Mouse (Mus musculus): ENCODE measurements around the gene Nf1.

Gene Nf1

GRCm38 (mm10) chr11:79527739-79528384 is 188.4 kb downstream of the Nf1 start:
- DNase-seq (ENCODE audit: low spot score) = no peak

DNA sequence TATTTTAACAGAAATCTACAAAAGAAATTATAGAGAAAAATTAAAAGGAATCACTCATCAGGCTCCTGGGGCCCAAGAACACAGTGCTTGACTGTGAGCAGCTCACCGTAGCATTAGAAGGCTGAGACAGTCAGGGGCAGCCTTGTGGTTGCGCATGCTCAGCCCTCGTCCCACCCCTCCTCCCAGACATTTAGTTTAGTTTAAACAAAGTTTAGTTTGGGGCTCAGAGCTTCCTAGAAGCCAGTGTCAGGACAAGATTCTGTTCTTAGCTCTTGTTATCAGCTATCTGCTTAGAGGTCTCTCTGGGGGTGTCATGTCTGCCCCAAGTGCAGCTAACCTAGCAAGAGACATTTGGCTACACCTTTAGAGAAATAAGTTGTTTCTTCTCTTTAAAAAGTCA is 189.1 kb downstream of the Nf1 start:
- no peak for DNase-seq (ENCODE audit: low spot score)

GRCm38 (mm10) chr11:79529226-79529625 is 189.7 kb downstream of the Nf1 start:
- no peak for DNase-seq (ENCODE audit: low spot score)

- no peak for DNase-seq (ENCODE audit: low spot score)
Measured at GRCm38 (mm10) chr11:79529736-79530135, 190.2 kb downstream of the Nf1 start.

GRCm38 (mm10) chr11:79530333-79530761 is 190.9 kb downstream of the Nf1 start, which contains the start of the genes Evi2 and Evi2a:
TSS of gene Evi2 (minus strand) at chr11:79530589.
TSS of gene Evi2a (minus strand) at chr11:79530609.
- peak; percentile 59 for DNase-seq (ENCODE audit: low spot score)

GRCm38 (mm10) chr11:79530774-79531173 is 191.3 kb downstream of the Nf1 start:
- no peak for DNase-seq (ENCODE audit: low spot score)

DNA sequence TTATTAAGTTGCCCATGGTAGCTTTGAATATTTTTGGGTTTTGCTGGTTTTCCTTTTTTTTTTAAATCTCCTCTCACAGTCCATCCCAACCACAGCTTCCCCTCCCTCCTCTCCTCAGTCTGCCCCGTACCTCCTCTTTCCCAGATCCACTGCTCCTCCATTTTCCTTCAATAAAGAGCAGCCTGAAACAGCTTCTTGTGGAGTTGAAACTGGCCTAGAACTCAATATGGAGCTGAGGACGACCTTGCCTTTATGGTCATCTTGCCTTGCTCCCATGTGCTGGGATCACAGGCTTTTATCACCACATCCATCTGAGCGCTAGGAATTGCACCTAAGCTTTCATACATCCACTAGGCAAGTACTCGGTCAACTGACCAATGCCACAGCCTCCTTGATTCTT is 192.0 kb downstream of the Nf1 start:
- DNase-seq (ENCODE audit: low spot score) = no peak

GRCm38 (mm10) chr11:79533311-79533710 is 193.8 kb downstream of the Nf1 start:
- no peak for DNase-seq (ENCODE audit: low spot score)

DNA sequence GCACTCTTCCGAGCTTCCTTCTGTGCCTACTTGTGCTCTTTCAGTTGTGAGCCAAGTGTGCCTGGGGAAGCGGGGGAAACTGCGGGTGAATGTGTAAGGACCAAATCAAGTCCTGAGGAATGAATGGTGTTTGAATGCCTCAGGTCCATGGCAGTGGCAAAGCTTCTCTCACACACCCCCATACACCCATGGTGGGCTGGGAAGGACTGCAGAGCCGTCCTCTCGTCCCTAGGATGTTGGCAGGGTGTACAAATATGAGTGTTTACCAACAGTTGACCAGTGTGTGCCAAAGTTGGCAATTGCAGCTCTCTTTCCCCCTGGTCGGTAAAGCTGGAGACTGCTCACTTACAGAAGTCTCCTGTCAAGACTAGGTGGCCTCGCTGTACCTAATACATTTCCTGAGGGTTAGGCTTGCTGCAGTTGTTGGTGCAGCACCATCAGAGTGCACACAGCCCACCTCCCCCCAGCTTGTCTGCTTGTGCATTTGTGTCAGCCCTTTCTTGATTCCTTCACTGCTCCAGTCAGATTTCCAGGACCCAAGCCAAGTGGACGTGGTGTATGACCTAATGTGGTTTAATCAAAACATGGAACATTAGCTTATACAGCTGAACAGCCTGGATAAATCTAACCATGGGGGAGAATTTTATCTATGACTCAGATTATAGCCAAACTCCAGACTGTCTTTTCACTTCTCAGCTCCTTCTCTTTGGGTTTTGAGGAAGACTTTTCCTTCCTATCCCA is 194.6 kb downstream of the Nf1 start:
- no peak for DNase-seq (ENCODE audit: low spot score)

DNA sequence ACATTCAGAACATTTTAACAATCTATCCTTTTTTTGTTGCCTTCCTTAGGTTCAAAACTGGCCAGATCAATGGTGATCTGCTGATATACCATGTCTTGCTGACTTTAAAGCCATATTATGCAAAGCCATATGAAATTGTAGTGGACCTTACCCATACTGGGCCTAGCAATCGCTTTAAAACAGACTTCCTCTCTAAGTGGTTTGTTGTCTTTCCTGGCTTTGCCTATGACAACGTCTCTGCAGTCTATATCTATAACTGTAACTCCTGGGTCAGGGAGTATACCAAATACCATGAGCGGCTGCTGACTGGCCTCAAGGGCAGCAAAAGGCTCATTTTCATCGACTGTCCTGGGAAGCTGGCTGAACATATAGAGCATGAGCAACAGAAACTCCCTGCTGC is 196.1 kb downstream of the Nf1 start:
- DNase-seq (ENCODE audit: low spot score) = no peak

- DNase-seq (ENCODE audit: low spot score) = no peak
Measured at GRCm38 (mm10) chr11:79536293-79536692, 196.8 kb downstream of the Nf1 start.

- DNase-seq (ENCODE audit: low spot score) = no peak
Measured at GRCm38 (mm10) chr11:79552622-79553021, 213.1 kb downstream of the Nf1 start.

DNA sequence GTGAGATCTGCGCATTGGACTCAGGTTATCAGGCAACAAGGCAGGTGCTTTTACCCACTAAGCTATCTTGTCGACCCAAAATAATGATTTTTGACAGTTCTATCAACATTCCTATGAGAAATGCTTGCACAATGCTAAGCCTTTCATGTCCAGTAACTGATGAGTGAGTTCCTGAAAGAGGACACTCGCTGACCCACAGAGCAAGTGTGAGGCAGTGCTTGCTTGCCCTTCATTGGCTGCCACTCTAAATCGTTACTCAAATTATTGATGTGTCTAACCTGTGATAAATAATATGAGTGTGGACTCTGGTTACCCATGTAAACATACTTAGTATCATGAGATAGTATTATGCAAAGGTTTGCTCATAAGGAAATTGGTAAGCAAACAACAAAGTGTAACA is 221.0 kb downstream of the Nf1 start:
- DNase-seq (ENCODE audit: low spot score) = no peak

GRCm38 (mm10) chr11:79563493-79563892 is 224.0 kb downstream of the Nf1 start:
- no peak for DNase-seq (ENCODE audit: low spot score)

GRCm38 (mm10) chr11:79566947-79567346 is 227.5 kb downstream of the Nf1 start:
- no peak for DNase-seq (ENCODE audit: low spot score)

GRCm38 (mm10) chr11:79568197-79568911 is 228.9 kb downstream of the Nf1 start:
- no peak for DNase-seq (ENCODE audit: low spot score)

- no peak for DNase-seq (ENCODE audit: low spot score)
Measured at GRCm38 (mm10) chr11:79570319-79570718, 230.8 kb downstream of the Nf1 start.

DNA sequence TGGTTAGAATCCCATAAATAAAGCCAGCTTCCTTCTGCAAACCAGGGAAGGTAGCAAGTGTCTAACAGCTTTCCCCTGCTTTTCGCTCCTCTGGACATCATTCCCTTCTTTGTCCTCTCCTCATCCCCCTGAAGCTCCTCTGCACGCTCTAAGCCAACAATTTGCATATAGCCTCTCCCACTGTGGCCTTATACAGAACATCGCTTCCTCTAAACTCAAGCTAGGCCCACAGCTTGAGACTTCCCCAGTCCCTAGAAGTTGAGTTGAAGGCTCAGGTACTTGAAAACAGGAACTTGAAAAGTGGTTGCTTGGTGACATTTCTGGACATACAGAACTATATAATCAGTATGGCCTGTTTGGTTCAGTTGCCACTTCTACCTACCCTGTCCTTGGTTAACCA is 234.3 kb downstream of the Nf1 start:
- no peak for DNase-seq (ENCODE audit: low spot score)

- no peak for DNase-seq (ENCODE audit: low spot score)
Measured at GRCm38 (mm10) chr11:79575383-79576073, 236.0 kb downstream of the Nf1 start.

DNA sequence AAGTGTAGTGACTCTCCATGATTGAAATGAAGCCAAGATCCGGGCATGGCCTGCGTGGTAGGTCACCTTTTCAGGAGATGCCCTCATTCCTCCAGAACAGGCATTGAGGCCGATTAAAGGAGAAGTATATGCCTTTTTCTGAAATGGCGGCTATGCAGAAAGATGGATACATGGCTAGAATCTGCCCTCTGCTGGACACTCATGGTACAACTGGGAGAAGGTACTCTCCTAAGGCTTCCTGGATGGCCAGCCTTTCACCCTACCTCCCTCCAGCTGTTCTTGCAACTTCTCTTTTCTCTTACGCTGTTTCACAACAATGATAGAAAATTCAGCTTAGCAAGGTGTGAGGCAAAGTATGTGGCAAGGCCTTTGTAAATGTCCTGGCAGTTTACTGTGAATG is 238.2 kb downstream of the Nf1 start:
- peak; percentile 77 for DNase-seq (ENCODE audit: low spot score)

DNA sequence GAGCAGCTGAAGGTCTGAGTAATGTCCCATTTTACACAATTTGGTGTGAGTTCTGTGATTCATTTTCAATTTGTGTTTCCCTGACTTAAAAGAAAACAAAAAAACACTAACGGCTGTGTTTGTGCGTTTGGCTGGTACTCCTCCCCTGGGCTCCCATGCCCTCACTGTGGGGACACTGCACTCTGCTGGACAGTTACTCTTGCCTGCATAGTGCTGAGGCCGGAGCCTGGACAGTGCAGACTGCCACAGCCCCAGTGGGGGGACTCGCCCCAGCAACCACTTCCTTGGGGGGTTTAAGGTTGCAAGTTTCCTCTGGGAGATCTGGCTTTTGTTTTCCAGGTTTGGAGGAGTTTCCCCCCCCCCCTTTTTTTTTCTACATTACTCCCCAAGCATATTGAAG is 241.2 kb downstream of the Nf1 start:
- no peak for DNase-seq (ENCODE audit: low spot score)

- no peak for DNase-seq (ENCODE audit: low spot score)
Measured at GRCm38 (mm10) chr11:79581257-79581656, 241.8 kb downstream of the Nf1 start.
